7 mouse cellular contexts compared by ENCODE assay signal in genomic region chr14:33146287-33146686, GRCm38 (mm10). TPM values are rescaled to one million over a fixed set of nuclear protein-coding genes. Genes with fewer than 3 reads are reported as not detected.
A peak's percentile ranks its signal among the peaks of the same experiment; 100 is the strongest.
DNase-seq lines count a peak whose midpoint lies in the region; ATAC-seq lines count a peak whose summit lies in the region.

No protein-coding gene starts in this region.

- DNase-seq in kidney, postnatal 4 days = peak; percentile 7 to 12
- no peak for DNase-seq in kidney, postnatal 14 days
- DNase-seq in 416B (ENCODE audit: low read depth) (peak; percentile 67), MN1 (ENCODE audit: low spot score) (no peak)
- peak; percentile 66 to 73 for DNase-seq in B cell, adult 2 months
- DNase-seq in cerebellum, adult 11-12 months = no peak

- ATAC-seq in granulocyte monocyte progenitor cell, adult 5-6 weeks (replicated peaks; ENCODE audit: poor library complexity, severe bottlenecking) = peak; percentile 73

RNA-seq across cellular contexts. Expression of gene Wdfy4, which starts 39.0 kb away (rescaled TPM):
- 84.9 and 95.4 TPM in 2 replicates for total RNA-seq in granulocyte monocyte progenitor cell, adult 5-6 weeks (2014; fragmentation: Nextera tagmentation)
- total RNA-seq in granulocyte monocyte progenitor cell, adult 5-6 weeks (2017) = 52.9 and 61.4 TPM in 2 replicates

Comparison
In these comparisons a context has a peak if more than half of its experiments do, and no peak if none do; other contexts are left out.
1. DNase-seq: peak in kidney, postnatal 4 days (2 of 2), 416B (single experiment) and B cell, adult 2 months (2 of 2); none in kidney, postnatal 14 days (single experiment), MN1 (single experiment) and cerebellum, adult 11-12 months (single experiment).